Mouse (Mus musculus) myocyte (in vitro differentiated cells): ENCODE measurements at regions not wholly inside any gene's neighbourhood (a gene's known extent, or its start where the extent isn't known, plus 50 kb on each side); places are given as distances from the start of the nearest gene placed in this dataset.

Experiments used
- CEBPB ChIP-seq: IDR thresholded peaks from 2 replicates; pipeline ENCODE4 v1.6.1; 2011; ENCODE audit warnings: mild to moderate bottlenecking, moderate library complexity; ENCODE audit not compliant: poor library complexity, insufficient read depth, severe bottlenecking
- E2F4 ChIP-seq: IDR thresholded peaks from one replicate; pipeline ENCODE4 v1.6.1; 2011; ENCODE audit warnings: mild to moderate bottlenecking, control low read depth, moderate library complexity; ENCODE audit not compliant: insufficient read depth
- MAX ChIP-seq: IDR thresholded peaks from one replicate; pipeline ENCODE4 v1.6.1; 2011; ENCODE audit warnings: low read depth, mild to moderate bottlenecking, control low read depth
- POLR2A ChIP-seq: IDR thresholded peaks from one replicate; pipeline ENCODE4 v1.6.1; 2011; ENCODE audit warnings: low read depth, mild to moderate bottlenecking, control low read depth, moderate library complexity; ENCODE audit not compliant: insufficient read length
- POLR2AphosphoS2 ChIP-seq: IDR thresholded peaks from one replicate; pipeline ENCODE4 v1.6.1; 2011; ENCODE audit warnings: low read depth, control low read depth; ENCODE audit not compliant: insufficient read length
- TCF12 ChIP-seq: IDR thresholded peaks from one replicate; pipeline ENCODE4 v1.6.1; 2011; ENCODE audit warnings: mild to moderate bottlenecking, control low read depth; ENCODE audit not compliant: poor library complexity, insufficient read depth, severe bottlenecking
- TCF3 ChIP-seq: IDR thresholded peaks from one replicate; pipeline ENCODE4 v1.6.1; 2011; ENCODE audit warnings: low read depth, control low read depth; ENCODE audit not compliant: insufficient read length
- USF1 ChIP-seq: IDR thresholded peaks from one replicate; pipeline ENCODE4 v1.6.1; 2011; ENCODE audit warnings: low read depth, mild to moderate bottlenecking, control low read depth, moderate library complexity

DNA sequence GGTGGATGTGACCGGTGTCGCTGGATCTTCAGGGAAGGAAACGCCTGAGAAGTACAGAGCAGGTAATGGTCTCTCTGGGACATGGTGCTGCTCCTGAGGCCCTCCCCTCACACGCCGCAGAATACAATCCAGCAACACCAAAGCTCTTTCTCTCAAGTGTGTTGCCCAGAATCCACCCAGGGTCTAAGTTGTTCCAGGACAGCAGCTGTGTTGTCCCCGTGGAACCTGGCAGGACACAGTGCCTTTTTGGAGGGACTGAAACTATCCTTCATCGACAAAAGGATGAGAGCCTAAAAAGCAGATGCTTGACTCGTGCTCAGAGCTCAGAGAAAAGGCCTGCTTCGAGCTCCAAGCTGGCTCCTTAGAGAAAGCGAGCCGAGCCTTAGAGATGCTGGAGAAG lies 77.8 kb upstream of the Irf2bp2 start:
- no peak for TF ChIP-seq POLR2AphosphoS2
- TF ChIP-seq USF1: no peak
- TF ChIP-seq POLR2A: no peak
- TF ChIP-seq CEBPB: no peak
- no peak for TF ChIP-seq MAX
- no peak for TF ChIP-seq TCF12
- TF ChIP-seq E2F4: no peak
- TF ChIP-seq TCF3: no peak
